Mouse (Mus musculus) cortical plate, adult 2 months (tissue): ENCODE results near the gene Fbxl17.

Experiments used
- CTCF ChIP-seq: fragments of 200-500 bp; IDR thresholded peaks from 2 replicates; pipeline ENCODE4 v1.5.1; 2011; ENCODE audit warnings: mild to moderate bottlenecking, control low read depth, low read length; ENCODE audit not compliant: insufficient read depth; ENCODE audit errors: extremely low read depth
- POLR2A ChIP-seq: fragments of 200-500 bp; IDR thresholded peaks from 2 replicates; pipeline ENCODE4 v1.6.1; 2011; ENCODE audit warnings: mild to moderate bottlenecking, low read length, control low read depth; ENCODE audit not compliant: insufficient read depth; ENCODE audit errors: extremely low read depth

- TF ChIP-seq POLR2A (no peak), CTCF (no peak)
These were observed 173.6 kb downstream of the Fbxl17 start for GRCm38 (mm10) chr17:63326227-63326626.
